Mouse (Mus musculus) heart, adult 2 months (tissue): ENCODE results near the gene Hepacam.

ENCODE experiments used
- CTCF ChIP-seq: fragments of 200-600 bp; IDR thresholded peaks from 2 replicates; pipeline ENCODE4 v1.8.1; 2022; ENCODE audit warnings: antibody characterized with exemption, mild to moderate bottlenecking, moderate library complexity
- EP300 ChIP-seq: fragments of 200-500 bp; IDR thresholded peaks from 2 replicates; pipeline ENCODE4 v1.6.1; 2011; ENCODE audit warnings: low read depth, low read length, control low read depth; ENCODE audit not compliant: insufficient read depth
- POLR2A ChIP-seq: fragments of 200-500 bp; IDR thresholded peaks from 2 replicates; pipeline ENCODE4 v1.6.1; 2011; ENCODE audit warnings: mild to moderate bottlenecking, low read depth, low read length, control low read depth; ENCODE audit not compliant: insufficient read depth

DNA sequence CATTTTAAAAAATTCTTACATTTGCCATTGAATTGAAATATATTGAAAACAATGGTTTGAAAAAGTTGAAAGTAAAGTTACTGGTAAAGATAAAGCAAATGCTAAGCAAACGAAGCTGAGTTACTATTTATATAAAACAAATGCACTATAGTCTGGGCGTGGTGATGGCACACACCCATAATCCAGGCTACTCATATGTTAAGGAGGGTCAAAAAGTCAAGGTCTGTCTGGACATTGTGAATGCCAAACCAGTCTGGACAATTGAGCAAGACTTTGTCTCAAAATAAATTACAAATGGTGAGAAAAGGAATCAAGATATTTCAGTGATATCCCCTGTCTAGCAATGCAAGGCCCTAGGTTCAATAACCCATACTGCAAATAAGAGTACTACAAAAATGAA is 23.7 kb downstream of the Hepacam start:
- TF ChIP-seq EP300 (no peak), CTCF (no peak), POLR2A (no peak)
